Mouse (Mus musculus) left cerebral cortex, postnatal 14 days (tissue): Measurements from ENCODE around the gene Gpr179. TPM values are rescaled to one million over a fixed set of nuclear protein-coding genes. Genes with fewer than 3 reads are reported as not detected.
A peak's percentile ranks its signal among the peaks of the same experiment; 100 is the strongest.
"Not testable (repeated sequence)": the region's sequence is repeated elsewhere in the genome, so short reads cannot be mapped to it uniquely, and the experiment has no call there.

ENCODE experiments used
- DNase-seq, 2 experiments: peaks; one replicate each; pipeline ENCODE4 v3.0.0; 2021 to 2022; ENCODE audit warnings: low spot score in 2 of 2, mixed read lengths in 1 of 2
- intact Hi-C: fragments of 180-260 bp; cut with DNase I; formaldehyde crosslinking; loops from one replicate; pipeline ENCODE4 v1.15.1; 2025
- total RNA-seq, 2 experiments: library from RNA; stranded (reverse); gene quantifications; 2 replicates each; pipeline ENCODE4 v1.2.3; 2021

Gene Gpr179
- total RNA-seq, 2 experiments from 2014 or later: 0.18 to 0.19 TPM

DNA sequence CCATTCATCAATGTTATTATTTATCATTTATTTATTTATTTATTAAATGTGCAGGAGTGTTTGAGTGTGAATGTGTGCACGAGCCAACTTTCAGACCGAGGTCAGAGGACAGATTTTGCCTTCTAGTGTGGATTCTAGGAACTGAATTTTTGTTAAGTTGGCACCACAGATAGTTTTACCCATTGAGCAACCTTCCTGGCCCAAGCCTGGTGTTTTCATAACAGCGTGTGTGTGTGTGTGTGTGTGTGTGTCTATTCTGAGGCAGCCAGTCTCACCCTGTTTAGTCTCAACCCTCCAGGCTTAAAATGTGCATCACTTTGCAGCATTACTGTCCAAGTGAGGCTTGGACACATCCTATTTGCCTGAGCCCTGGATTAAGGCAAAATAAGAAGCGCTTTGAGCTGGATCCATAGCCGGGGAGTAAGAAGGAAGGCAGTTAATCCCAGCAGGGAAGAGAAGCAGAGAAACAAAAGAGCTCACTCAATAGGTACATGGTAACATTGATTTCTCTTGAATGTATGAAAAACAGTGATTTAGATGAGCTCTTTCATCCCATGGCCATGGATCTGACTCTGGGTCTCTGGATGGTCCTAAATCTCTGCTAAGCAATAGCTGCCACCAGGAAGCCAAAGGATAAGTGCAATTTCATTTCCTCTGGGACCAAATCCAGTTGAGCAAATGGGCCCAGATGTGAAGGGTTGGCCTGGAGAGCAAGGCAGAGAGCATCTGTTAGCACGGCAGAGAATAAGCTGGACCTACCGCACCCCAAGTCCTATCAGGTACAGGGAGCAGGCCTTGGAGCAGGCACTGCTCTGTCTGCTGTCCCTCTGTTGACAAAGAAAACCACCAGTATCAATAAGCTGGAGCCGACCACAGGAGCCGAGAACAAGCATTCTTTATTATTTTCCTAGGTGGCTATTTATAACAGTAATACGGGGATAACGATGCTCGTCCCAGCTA lies 20.4 kb downstream of the Gpr179 start:
- no peak for DNase-seq
- intact Hi-C loops: no loop called here

DNA sequence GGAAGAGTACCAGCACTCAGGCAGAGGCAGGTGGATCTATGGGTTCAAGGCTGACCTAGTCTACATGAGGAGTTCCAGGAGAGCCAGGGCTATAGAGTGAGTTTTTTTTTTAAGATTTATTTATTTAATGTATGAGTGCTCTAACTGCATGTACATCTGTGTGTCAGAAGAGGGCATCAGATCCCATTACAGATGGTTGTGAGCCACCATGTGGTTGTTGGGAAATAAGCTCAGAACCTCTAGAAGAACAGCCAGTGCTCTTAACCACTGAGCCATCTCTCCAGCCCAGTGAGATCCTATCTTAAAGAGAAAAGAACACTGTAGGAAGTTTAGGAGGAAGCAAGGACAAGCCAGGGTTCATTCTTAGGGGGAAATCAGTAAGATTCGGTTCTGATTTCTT lies 21.6 kb downstream of the Gpr179 start:
- intact Hi-C loops: no loop called here
- no peak for DNase-seq

DNA sequence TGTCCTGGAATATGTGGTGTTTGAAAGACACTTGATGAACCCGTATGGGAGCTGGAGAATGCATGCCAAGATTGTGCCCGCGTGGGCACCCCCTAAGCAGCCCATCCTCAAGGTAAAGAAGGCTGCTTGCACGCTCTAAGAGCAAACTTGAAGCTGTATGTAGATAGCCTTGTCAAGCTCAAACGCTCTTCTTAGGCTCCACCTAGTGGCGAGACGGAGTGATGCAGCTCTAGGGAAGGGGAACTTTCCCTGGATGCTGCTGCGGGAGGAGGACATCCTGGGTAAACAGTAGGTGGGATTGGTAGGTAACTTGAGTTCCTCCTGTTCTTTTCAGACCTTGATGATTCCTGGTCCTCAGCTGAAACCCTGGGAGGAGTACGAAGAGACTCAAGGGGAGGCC lies 23.7 kb downstream of the Gpr179 start:
- intact Hi-C loops: no loop called here
- peak; percentile 53 to 75 for DNase-seq

- no peak for DNase-seq
- intact Hi-C loops: no loop called here
These were observed 26.7 kb downstream of the Gpr179 start for GRCm38 (mm10) chr11:97325224-97325623.

DNA sequence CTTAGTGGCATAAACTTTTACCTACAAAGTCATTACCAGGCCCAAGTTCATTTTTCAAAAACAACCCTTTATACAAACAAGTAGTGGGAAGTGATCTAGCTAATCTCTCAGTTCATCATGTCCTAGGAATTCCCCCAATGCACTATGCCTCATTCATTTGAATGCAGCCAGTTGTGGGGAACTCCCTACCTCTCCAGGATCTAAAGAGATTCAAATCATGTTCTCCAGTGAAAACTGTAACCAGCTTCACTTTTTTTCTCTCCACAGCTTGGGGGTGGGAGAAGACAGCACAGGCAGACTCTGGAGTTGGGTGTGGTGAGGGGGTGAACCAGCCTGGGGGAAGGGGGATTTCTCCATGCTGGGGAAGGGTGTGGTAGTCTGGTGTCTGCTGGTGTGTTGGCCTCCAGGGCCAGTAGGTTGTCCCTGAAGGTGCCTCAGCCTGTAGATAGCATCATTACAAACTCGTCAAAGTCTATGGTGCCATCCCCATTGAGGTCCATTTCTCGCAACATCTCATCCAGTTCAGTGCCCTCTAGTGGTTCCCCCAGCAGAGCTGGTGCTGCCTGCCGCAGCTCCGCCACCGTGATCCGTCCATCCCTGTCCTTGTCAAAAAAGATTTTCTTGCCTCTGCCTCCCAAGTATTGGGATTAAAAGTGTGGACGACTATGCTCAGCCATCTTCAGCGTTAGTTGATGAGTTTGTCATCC lies 29.8 kb downstream of the Gpr179 start:
- intact Hi-C loops, DNase-seq: not testable (repeated sequence)

DNA sequence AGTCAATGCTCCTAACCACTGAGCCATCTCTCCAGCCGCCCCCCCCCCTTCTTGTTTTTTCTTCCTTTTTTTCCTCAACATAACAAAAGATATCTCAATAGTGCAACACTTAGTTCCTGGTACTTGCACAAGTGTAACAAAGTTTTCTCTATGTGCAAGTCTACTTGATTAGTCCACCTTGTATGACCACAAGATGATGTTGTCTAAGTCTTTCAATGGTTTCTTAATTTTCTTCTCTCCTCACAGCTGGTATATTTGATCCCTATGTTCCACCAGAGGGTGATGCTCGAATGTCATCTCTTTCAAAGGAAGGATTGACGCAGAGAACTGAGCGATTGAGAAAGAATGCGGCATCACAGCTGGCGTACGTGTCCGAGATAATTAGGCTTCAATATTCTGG lies 30.7 kb downstream of the Gpr179 start:
- intact Hi-C loops: no loop called here
- DNase-seq: no peak

- intact Hi-C loops: no loop called here
These were observed 36.1 kb downstream of the Gpr179 start, which contains the start of gene Mrpl45 for GRCm38 (mm10) chr11:97315504-97316503. Gene Mrpl45, plus strand, starts transcription at chr11:97315716.

GRCm38 (mm10) chr11:97314751-97315503 lies 37.0 kb downstream of the Gpr179 start:
- intact Hi-C loops: loop anchor here (5.0 kb wide), 1 partner anchor 128 kb away; the partner anchor contains the start of gene Kpnb1

More at GRCm38 (mm10) chr11:97315504-97316503, 36.1 kb downstream of the Gpr179 start, which contains the start of gene Mrpl45:
- peak; percentile 98 to 99 for DNase-seq

GRCm38 (mm10) chr11:97314110-97314509 lies 37.8 kb downstream of the Gpr179 start:
- intact Hi-C loops: loop anchor here (5.0 kb wide), 1 partner anchor 127 kb away; the partner anchor contains the start of gene Kpnb1
- peak in 1 of 2 experiments; percentile 42 for DNase-seq

More at GRCm38 (mm10) chr11:97314751-97315503, 37.0 kb downstream of the Gpr179 start:
- no peak for DNase-seq

GRCm38 (mm10) chr11:97312871-97313270 lies 39.0 kb downstream of the Gpr179 start:
- DNase-seq: not testable (repeated sequence)
- intact Hi-C loops: loop anchor here (5.0 kb wide), 1 partner anchor 126 kb away; the partner anchor contains the start of gene Kpnb1

DNA sequence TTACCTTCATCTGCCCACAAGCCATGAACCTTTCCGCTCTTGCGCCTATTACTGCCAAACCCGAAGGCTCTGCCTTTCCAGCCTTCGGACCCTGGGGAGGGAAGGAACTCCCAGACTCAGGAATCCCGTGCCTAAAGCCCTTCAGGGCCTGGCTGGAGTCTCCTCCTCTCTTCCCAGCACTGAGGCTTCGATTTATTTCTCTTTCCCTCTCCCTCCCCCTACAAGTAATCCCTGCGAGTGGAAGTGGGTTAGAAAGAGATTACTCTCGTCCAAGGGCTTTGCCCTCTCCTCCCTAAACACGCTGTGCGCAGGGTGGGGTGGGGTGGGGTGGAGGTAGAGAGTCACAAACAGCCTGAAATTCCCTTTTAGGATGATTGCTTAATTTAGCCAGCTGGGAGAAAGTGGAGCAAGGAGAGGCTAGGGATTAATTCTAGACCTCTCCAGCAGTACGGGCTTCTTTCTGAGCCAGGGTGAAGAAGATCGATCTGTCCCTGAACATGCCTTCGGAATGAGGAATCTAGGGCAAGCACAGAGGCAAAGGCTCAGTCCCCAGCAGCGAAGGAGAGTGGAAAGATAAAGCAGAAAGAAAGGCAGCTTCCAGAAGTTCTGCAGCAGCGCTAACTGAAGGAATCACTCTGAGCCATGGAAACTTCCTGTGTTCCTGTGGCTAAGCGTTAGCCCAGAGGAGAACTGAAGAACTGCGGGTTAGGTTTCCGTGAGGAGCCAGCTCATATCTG lies 40.8 kb downstream of the Gpr179 start:
- DNase-seq: no peak
- intact Hi-C loops: loop anchor here (2.0 to 5.0 kb wide), 2 partner anchors 32 to 124 kb away; partner anchors contain the start of gene Kpnb1

GRCm38 (mm10) chr11:97309911-97310571 lies 41.8 kb downstream of the Gpr179 start:
- intact Hi-C loops: loop anchor here (2.0 to 5.0 kb wide), 2 partner anchors 31 to 123 kb away; partner anchors contain the start of gene Kpnb1
- peak; percentile 78 to 81 for DNase-seq

- intact Hi-C loops: no loop called here
These were observed 42.4 kb downstream of the Gpr179 start for GRCm38 (mm10) chr11:97309451-97309836.

DNA sequence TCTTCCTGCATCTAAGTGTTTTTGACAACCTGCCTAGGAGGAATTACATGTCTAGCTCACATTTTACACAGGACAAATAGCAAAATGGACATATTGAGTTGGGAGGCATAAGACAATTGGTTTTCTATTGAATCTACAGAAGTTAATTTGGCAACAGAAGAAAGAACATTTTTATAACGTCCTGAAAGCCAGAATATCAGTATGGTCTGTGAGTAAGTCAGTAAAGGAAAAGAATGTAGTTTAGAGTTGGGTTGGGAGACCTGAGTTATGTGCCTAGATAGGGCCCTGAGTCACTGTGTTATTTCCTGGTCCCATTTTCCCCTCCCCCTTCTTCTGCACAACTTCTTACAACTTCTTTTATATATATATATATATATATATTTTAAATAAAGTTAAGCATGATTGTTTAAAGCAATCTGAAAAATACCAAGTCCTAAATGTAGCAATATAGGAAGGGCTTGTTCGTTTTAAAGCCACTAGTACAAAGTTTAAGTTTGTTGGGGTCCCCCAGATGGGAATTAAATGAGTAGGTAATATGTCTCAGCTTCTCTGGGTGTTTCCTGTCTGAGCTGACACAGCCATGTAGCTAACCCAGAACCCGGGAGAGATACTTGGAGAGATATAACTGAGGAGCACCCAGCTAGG lies 42.9 kb downstream of the Gpr179 start:
- no peak for DNase-seq
- intact Hi-C loops: no loop called here

More at GRCm38 (mm10) chr11:97309451-97309836, 42.4 kb downstream of the Gpr179 start:
- DNase-seq: peak; percentile 30 to 39

DNA sequence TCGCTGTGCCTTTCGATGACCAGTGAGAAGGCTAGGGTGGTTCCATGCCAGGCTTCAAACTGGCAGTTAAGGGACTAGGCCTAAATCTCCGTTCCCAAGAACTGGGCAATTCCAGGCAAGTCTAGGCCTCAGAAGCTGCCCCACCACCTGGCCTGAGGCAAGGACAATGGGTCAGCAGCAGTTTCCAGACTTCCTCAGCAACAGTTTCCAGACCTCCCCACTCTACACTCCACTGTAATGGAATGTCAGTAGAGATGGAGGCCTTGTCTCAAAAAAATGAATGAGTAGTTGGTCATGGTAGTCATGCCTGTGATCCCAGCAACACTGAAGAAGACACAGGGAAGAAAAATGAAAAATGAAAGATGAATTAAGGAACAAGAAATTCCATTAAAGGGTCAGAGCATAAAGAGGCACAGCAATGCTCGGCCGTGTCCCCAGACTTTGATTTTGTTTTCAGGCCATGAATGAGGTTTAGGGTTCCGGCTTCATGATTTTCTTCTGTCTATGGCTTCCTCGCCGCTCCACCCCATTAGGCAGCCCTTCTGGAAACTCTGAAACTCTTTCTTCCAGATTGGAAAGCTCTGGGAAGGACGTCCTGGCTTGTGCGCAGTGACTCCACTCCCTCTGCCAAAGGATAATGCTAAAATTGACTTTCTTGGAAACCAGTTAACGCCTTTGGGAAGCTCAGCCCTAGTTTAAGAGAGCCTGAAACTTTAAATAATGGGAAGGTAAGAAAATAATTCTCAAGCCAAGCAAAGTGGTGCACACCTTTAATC lies 44.4 kb downstream of the Gpr179 start:
- DNase-seq: no peak
- intact Hi-C loops: no loop called here
